9 mouse cellular contexts compared by ENCODE assay signal in genomic region chr5:32742149-32742548, GRCm38 (mm10). TPM values are rescaled to one million over a fixed set of nuclear protein-coding genes. Genes with fewer than 3 reads are reported as not detected.
DNase-seq lines count a peak whose midpoint lies in the region; ATAC-seq and TF ChIP-seq lines count a peak whose summit lies in the region.
"Had no signal": no experiment of that assay in that cellular context is flagged by ENCODE, and none has a peak within 500 bp of the region (broad histone marks: within the 10 kb centered on the region; RNA-seq: fewer than 3 reads in every experiment).

No protein-coding gene starts in this region.

- no peak overlapping the region for H3K4me3 ChIP-seq in heart, embryonic 12.5 days
- H3K4me3 ChIP-seq in heart, adult 2 months, result no peak overlapping the region
- no peak overlapping the region for H3K4me3 ChIP-seq in midbrain, embryonic 15.5 days
- H3K4me3 ChIP-seq: limb, embryonic 15.5 days had no signal

- H3K27me3 ChIP-seq in heart, embryonic 12.5 days (replicated peaks), result no peaks in the 10 kb centered on the region
- H3K27me3 ChIP-seq in heart, adult 2 months (ENCODE audit: control insufficient read depth, insufficient read depth, low read length), result no peaks in the 10 kb centered on the region
- H3K27me3 ChIP-seq in midbrain, embryonic 15.5 days (replicated peaks), result no peaks in the 10 kb centered on the region
- H3K27me3 ChIP-seq: limb, embryonic 15.5 days had no signal

- peaks cover 39% of the 10 kb centered on the region for H3K4me1 ChIP-seq in heart, embryonic 12.5 days (replicated peaks)
- peaks cover 4% of the 10 kb centered on the region for H3K4me1 ChIP-seq in heart, adult 2 months (ENCODE audit: control insufficient read depth, insufficient read depth, low read length)
- peaks cover 12% of the 10 kb centered on the region for H3K4me1 ChIP-seq in midbrain, embryonic 15.5 days

- no peak for ATAC-seq in heart, embryonic 12.5 days (ENCODE audit: insufficient number of reproducible peaks, low FRiP score)
- peak; percentile 40; the same call in 1 of the 2 replicates for ATAC-seq in midbrain, embryonic 15.5 days (replicated peaks)
- no peak for ATAC-seq in activated CD4-positive, CD25-positive, alpha-beta regulatory T cell, adult 4 months

- TF ChIP-seq POLR2A in heart, adult 2 months (IDR thresholded peaks at IDR 0.05; ENCODE audit: insufficient read depth, low read depth, low read length), result no peak

- WGBS in heart, embryonic 12.5 days, result 61% methylated on average over 9 of the region's 9 CpGs
- 68% methylated on average over 9 of the region's 9 CpGs for WGBS in heart, adult 2 months
- WGBS in midbrain, embryonic 15.5 days, result 44% methylated on average over 9 of the region's 9 CpGs

- no peak for TF ChIP-seq EP300 in heart, adult 2 months (IDR thresholded peaks at IDR 0.05; ENCODE audit: insufficient read depth, low read depth, low read length)

- H3K79me2 ChIP-seq in heart, adult 2 months (replicated peaks; ENCODE audit: control insufficient read depth, insufficient read depth, low read length), result no peaks in the 10 kb centered on the region

- DNase-seq in heart, adult 2 months, result no peak
- DNase-seq in cerebellum, adult 8-10 months, result peak; percentile 70
- DNase-seq in frontal cortex, postnatal 10 days (ENCODE audit: low spot score in 2 of 2), result peak; percentile 75 to 79
- peak; percentile 81 to 87 for DNase-seq in left cerebral cortex, adult 18-20 months (ENCODE audit: low spot score in 2 of 2)
- no peak for DNase-seq in adrenal gland, adult 8-10 months

- intact Hi-C loops in heart, adult 2 months (cut with DNase I), result no loop called here

- H3K4me2 ChIP-seq in heart, embryonic 12.5 days, result no peak overlapping the region
- H3K4me2 ChIP-seq in midbrain, embryonic 15.5 days, result peak overlapping the region; percentile 18; the same call in 1 of the 2 replicates
- H3K4me2 ChIP-seq: limb, embryonic 15.5 days had no signal

- no peaks in the 10 kb centered on the region for H3K9me3 ChIP-seq in heart, embryonic 12.5 days (replicated peaks)
- H3K9me3 ChIP-seq in midbrain, embryonic 15.5 days, result no peaks in the 10 kb centered on the region
- H3K9me3 ChIP-seq: limb, embryonic 15.5 days had no signal

- 0 out of 2 replicates have a peak overlapping the region, but pooled peaks have one; percentile 14 for H3K9ac ChIP-seq in heart, embryonic 12.5 days
- no peak overlapping the region for H3K9ac ChIP-seq in heart, adult 2 months (ENCODE audit: low read depth, low read length)
- H3K9ac ChIP-seq in midbrain, embryonic 15.5 days, result no peak overlapping the region
- H3K9ac ChIP-seq: limb, embryonic 15.5 days had no signal

- no peak for TF ChIP-seq CTCF in heart, adult 2 months (IDR thresholded peaks at IDR 0.05)

- H3K36me3 ChIP-seq in heart, embryonic 12.5 days, result peaks cover 29% of the 10 kb centered on the region
- no peaks in the 10 kb centered on the region for H3K36me3 ChIP-seq in heart, adult 2 months (ENCODE audit: control insufficient read depth, insufficient read depth, low read length)
- H3K36me3 ChIP-seq in midbrain, embryonic 15.5 days (replicated peaks), result no peaks in the 10 kb centered on the region

- no peak overlapping the region for H3K27ac ChIP-seq in heart, embryonic 12.5 days (ENCODE audit: poor library complexity, severe bottlenecking)
- no peak overlapping the region for H3K27ac ChIP-seq in heart, adult 2 months
- peak overlapping the region; percentile 81 for H3K27ac ChIP-seq in midbrain, embryonic 15.5 days
- H3K27ac ChIP-seq: limb, embryonic 15.5 days had no signal

RNA-seq across cellular contexts. Expression of gene Pisd, which starts 43.3 kb away (rescaled TPM):
- 47.7 and 49.3 TPM in 2 replicates for polyA plus RNA-seq in heart, embryonic 12.5 days (2016; fragmentation: Nextera tagmentation; extraction: Ambion mirVana)
- 10 to 100 TPM; 23.4 to 29.4 TPM for total RNA-seq in heart, adult 2 months (2021)
- 39.9 and 48.3 TPM in 2 replicates for polyA plus RNA-seq in heart, adult 2 months (2012; rRNA removed)
- total RNA-seq in left cerebral cortex, adult 18-20 months (2021), result 10 to 100 TPM; 61.4 to 65.8 TPM
- polyA plus RNA-seq in midbrain, embryonic 15.5 days (2015; fragmentation: Nextera tagmentation; extraction: Ambion mirVana), result 106 and 114 TPM in 2 replicates
- polyA plus RNA-seq in activated CD4-positive, CD25-positive, alpha-beta regulatory T cell, adult 4 months (2017; shearing (Covaris generic)), result 10 to 100 TPM; 61.6 to 72.1 TPM
- total RNA-seq in adrenal gland, adult 8-10 months (2022), result 10 to 100 TPM; 71.1 to 84.8 (median 73.5) TPM

Comparison
In these comparisons a context has a peak if more than half of its experiments do, and no peak if none do; other contexts are left out.
1. DNase-seq: peak in cerebellum, adult 8-10 months (single experiment), frontal cortex, postnatal 10 days (2 of 2) and left cerebral cortex, adult 18-20 months (2 of 2); none in heart, adult 2 months (0 of 2) and adrenal gland, adult 8-10 months (single experiment).